Mouse (Mus musculus) kidney, postnatal 10 days (tissue): ENCODE data around the gene Vmn1r124.
"Not testable (repeated sequence)": the region's sequence is repeated elsewhere in the genome, so short reads cannot be mapped to it uniquely, and the experiment has no call there.

Experiments used
- DNase-seq: peaks from one replicate; pipeline ENCODE4 v3.0.0; 2021; ENCODE audit warnings: mixed read lengths

Vmn1r124 gene

GRCm38 (mm10) chr7:21260517-21260916 is at the start of gene Vmn1r124:
Gene Vmn1r124, minus strand, starts transcription at chr7:21260617.
- not testable (repeated sequence) for DNase-seq

- DNase-seq: not testable (repeated sequence)
Observed at GRCm38 (mm10) chr7:21301367-21301766, 41.0 kb upstream of the Vmn1r124 start, which contains the start of gene Vmn1r126. Gene Vmn1r126, minus strand, starts transcription at chr7:21301467.

GRCm38 (mm10) chr7:21271879-21272278 is 11.5 kb upstream of the Vmn1r124 start, which contains the start of gene Vmn1r125:
Gene Vmn1r125, plus strand, starts transcription at chr7:21272179.
- DNase-seq: not testable (repeated sequence)
